Mouse (Mus musculus) myocyte (in vitro differentiated cells): Measurements from ENCODE around the gene Opa3. TPM values are rescaled to one million over a fixed set of nuclear protein-coding genes. Genes with fewer than 3 reads are reported as not detected.

ENCODE experiments used
- H3K27me3 ChIP-seq: one replicate; pipeline ENCODE4 v1.6.1; 2011; ENCODE audit not compliant: control insufficient read depth, insufficient read depth, insufficient read length
- H3K36me3 ChIP-seq: one replicate; pipeline ENCODE4 v1.6.1; 2011; ENCODE audit not compliant: control insufficient read depth, insufficient read depth
- H3K4me2 ChIP-seq: one replicate; pipeline ENCODE4 v1.6.1; 2011; ENCODE audit warnings: low read depth, control low read depth
- H3K4me3 ChIP-seq: one replicate; pipeline ENCODE4 v1.5.1; 2011; ENCODE audit warnings: mild to moderate bottlenecking, control low read depth, moderate library complexity
- H3K79me2 ChIP-seq: one replicate; pipeline ENCODE4 v1.6.1; 2011; ENCODE audit not compliant: control insufficient read depth, insufficient read depth
- H3ac ChIP-seq: one replicate; pipeline ENCODE4 v1.6.1; 2011; ENCODE audit not compliant: control insufficient read depth, insufficient read length
- CEBPB ChIP-seq: IDR thresholded peaks from 2 replicates; pipeline ENCODE4 v1.6.1; 2011; ENCODE audit warnings: mild to moderate bottlenecking, moderate library complexity; ENCODE audit not compliant: poor library complexity, insufficient read depth, severe bottlenecking
- E2F4 ChIP-seq: IDR thresholded peaks from one replicate; pipeline ENCODE4 v1.6.1; 2011; ENCODE audit warnings: mild to moderate bottlenecking, control low read depth, moderate library complexity; ENCODE audit not compliant: insufficient read depth
- MAX ChIP-seq: IDR thresholded peaks from one replicate; pipeline ENCODE4 v1.6.1; 2011; ENCODE audit warnings: low read depth, mild to moderate bottlenecking, control low read depth
- MYOD1 ChIP-seq, 3 experiments: IDR thresholded peaks; one replicate each; pipeline ENCODE4 v1.6.1; 2011; ENCODE audit warnings: control low read depth in 2 of 3, low read depth in 2 of 3, mild to moderate bottlenecking in 2 of 3, moderate library complexity in 1 of 3; ENCODE audit not compliant: insufficient read length in 2 of 3, control insufficient read depth in 1 of 3
- MYOG ChIP-seq, 3 experiments: IDR thresholded peaks; one replicate each; pipeline ENCODE4 v1.6.1; 2011; ENCODE audit warnings: control low read depth in 2 of 3, low read depth in 2 of 3, mild to moderate bottlenecking in 2 of 3; ENCODE audit not compliant: insufficient read length in 2 of 3, control insufficient read depth in 1 of 3, insufficient read depth in 1 of 3
- POLR2A ChIP-seq: IDR thresholded peaks from one replicate; pipeline ENCODE4 v1.6.1; 2011; ENCODE audit warnings: low read depth, mild to moderate bottlenecking, control low read depth, moderate library complexity; ENCODE audit not compliant: insufficient read length
- POLR2AphosphoS2 ChIP-seq: IDR thresholded peaks from one replicate; pipeline ENCODE4 v1.6.1; 2011; ENCODE audit warnings: low read depth, control low read depth; ENCODE audit not compliant: insufficient read length
- REST ChIP-seq: IDR thresholded peaks from one replicate; pipeline ENCODE4 v1.6.1; 2011; ENCODE audit warnings: mild to moderate bottlenecking, control low read depth, moderate library complexity; ENCODE audit not compliant: insufficient read depth, insufficient read length
- SRF ChIP-seq: IDR thresholded peaks from one replicate; pipeline ENCODE4 v1.6.1; 2011; ENCODE audit warnings: low read depth; ENCODE audit not compliant: control insufficient read depth, insufficient read length
- TCF12 ChIP-seq: IDR thresholded peaks from one replicate; pipeline ENCODE4 v1.6.1; 2011; ENCODE audit warnings: mild to moderate bottlenecking, control low read depth; ENCODE audit not compliant: poor library complexity, insufficient read depth, severe bottlenecking
- TCF3 ChIP-seq: IDR thresholded peaks from one replicate; pipeline ENCODE4 v1.6.1; 2011; ENCODE audit warnings: low read depth, control low read depth; ENCODE audit not compliant: insufficient read length
- USF1 ChIP-seq: IDR thresholded peaks from one replicate; pipeline ENCODE4 v1.6.1; 2011; ENCODE audit warnings: low read depth, mild to moderate bottlenecking, control low read depth, moderate library complexity
- polyA plus RNA-seq: library from polyadenylated mRNA; unstranded; fragments of >200 nt; fragmentation: generic; extraction: Trizol; gene quantifications from one replicate; pipeline ENCODE4 v1.2.1, GENCODE M21; 2012; ENCODE audit warnings: missing spikeins

Opa3 gene
- polyA plus RNA-seq, 1 experiment = 29.8 TPM

GRCm38 (mm10) chr7:19209494-19209893 is 18.6 kb upstream of the Opa3 start:
- Histone ChIP-seq H3K79me2 (no peaks in the 10 kb centered on the region), H3K27me3 (peaks cover 9% of the 10 kb centered on the region), H3K4me2 (no peak overlapping the region), H3K4me3 (no peak overlapping the region), H3ac (no peak overlapping the region), H3K36me3 (peaks cover 3% of the 10 kb centered on the region)
- TF ChIP-seq MYOG (IDR thresholded peaks at IDR 0.05; ENCODE audit: control insufficient read depth in 1 of 3, insufficient read depth in 1 of 3, insufficient read length in 2 of 3, low read depth in 2 of 3) (no peak), REST (no peak), CEBPB (no peak), MYOD1 (IDR thresholded peaks at IDR 0.05; ENCODE audit: control insufficient read depth in 1 of 3, insufficient read length in 2 of 3, low read depth in 2 of 3) (no peak), E2F4 (no peak), POLR2AphosphoS2 (no peak)

GRCm38 (mm10) chr7:19210010-19210409 is 18.1 kb upstream of the Opa3 start:
- no peak overlapping the region for H3ac ChIP-seq
- H3K27me3 ChIP-seq = peaks cover 9% of the 10 kb centered on the region

GRCm38 (mm10) chr7:19211041-19211675 is 17.0 kb upstream of the Opa3 start:
- Histone ChIP-seq H3K79me2 (no peaks in the 10 kb centered on the region), H3K4me3 (no peak overlapping the region), H3K27me3 (peaks cover 14% of the 10 kb centered on the region), H3K4me2 (no peak overlapping the region), H3ac (no peak overlapping the region), H3K36me3 (no peaks in the 10 kb centered on the region)
- TF ChIP-seq SRF (no peak), MAX (no peak), POLR2AphosphoS2 (no peak), USF1 (no peak), E2F4 (no peak), TCF3 (no peak), TCF12 (no peak), MYOD1 (IDR thresholded peaks at IDR 0.05; ENCODE audit: control insufficient read depth in 1 of 3, insufficient read length in 2 of 3, low read depth in 2 of 3) (no peak), POLR2A (no peak), CEBPB (no peak), REST (no peak), MYOG (IDR thresholded peaks at IDR 0.05; ENCODE audit: control insufficient read depth in 1 of 3, insufficient read depth in 1 of 3, insufficient read length in 2 of 3, low read depth in 2 of 3) (no peak)

More at GRCm38 (mm10) chr7:19210010-19210409, 18.1 kb upstream of the Opa3 start:
- no peak for TF ChIP-seq CEBPB
- H3K79me2 ChIP-seq = no peaks in the 10 kb centered on the region
- peaks cover 3% of the 10 kb centered on the region for H3K36me3 ChIP-seq
- no peak overlapping the region for H3K4me2 ChIP-seq
- no peak overlapping the region for H3K4me3 ChIP-seq

- Histone ChIP-seq H3K4me3 (no peak within 1 kb of the TSS), H3ac (no peak within 1 kb of the TSS), H3K27me3 (peaks cover 19% of the 10 kb centered on the region), H3K36me3 (no peaks in the 10 kb centered on the region), H3K79me2 (no peaks in the 10 kb centered on the region), H3K4me2 (no peak within 1 kb of the TSS)
- TF ChIP-seq POLR2AphosphoS2 = no peak
- no peak for TF ChIP-seq TCF12
- TF ChIP-seq POLR2A = no peak
- TF ChIP-seq MYOG (IDR thresholded peaks at IDR 0.05; ENCODE audit: control insufficient read depth in 1 of 3, insufficient read depth in 1 of 3, insufficient read length in 2 of 3, low read depth in 2 of 3) = no peak
- no peak for TF ChIP-seq E2F4
- no peak for TF ChIP-seq SRF
- no peak for TF ChIP-seq MAX
- no peak for TF ChIP-seq REST
- TF ChIP-seq USF1 = no peak
- no peak for TF ChIP-seq MYOD1 (IDR thresholded peaks at IDR 0.05; ENCODE audit: control insufficient read depth in 1 of 3, insufficient read length in 2 of 3, low read depth in 2 of 3)
- TF ChIP-seq CEBPB = no peak
- TF ChIP-seq TCF3 = no peak
These were observed 16.0 kb upstream of the Opa3 start, which contains the start of gene Gpr4 for GRCm38 (mm10) chr7:19211996-19212755. Gene Gpr4 (plus strand): TSS chr7:19212538.

- Histone ChIP-seq H3K4me3 (no peak overlapping the region), H3K27me3 (peaks cover 25% of the 10 kb centered on the region), H3K36me3 (no peaks in the 10 kb centered on the region), H3K79me2 (no peaks in the 10 kb centered on the region), H3ac (no peak overlapping the region), H3K4me2 (no peak overlapping the region)
- TF ChIP-seq E2F4 = no peak
- TF ChIP-seq USF1 = no peak
- TF ChIP-seq TCF12 = no peak
- no peak for TF ChIP-seq MYOG (IDR thresholded peaks at IDR 0.05; ENCODE audit: control insufficient read depth in 1 of 3, insufficient read depth in 1 of 3, insufficient read length in 2 of 3, low read depth in 2 of 3)
- no peak for TF ChIP-seq MAX
- no peak for TF ChIP-seq MYOD1 (IDR thresholded peaks at IDR 0.05; ENCODE audit: control insufficient read depth in 1 of 3, insufficient read length in 2 of 3, low read depth in 2 of 3)
- TF ChIP-seq POLR2A = no peak
- TF ChIP-seq POLR2AphosphoS2 = no peak
- no peak for TF ChIP-seq SRF
- no peak for TF ChIP-seq CEBPB
- no peak for TF ChIP-seq TCF3
- no peak for TF ChIP-seq REST
These were observed 14.7 kb upstream of the Opa3 start for GRCm38 (mm10) chr7:19213385-19213784.
